Mouse (Mus musculus) erythroblast, embryonic 14.5 days (primary cell): ENCODE data around the gene Dennd4c.

Experiments
- GATA1 ChIP-seq: IDR thresholded peaks from 2 replicates; pipeline ENCODE4 v1.6.1; 2012; ENCODE audit warnings: low read length, inconsistent platforms, mixed read lengths
- TAL1 ChIP-seq: IDR thresholded peaks from 3 replicates; pipeline ENCODE4 v1.6.1; 2012; ENCODE audit warnings: low read length, inconsistent platforms, mixed read lengths

DNA sequence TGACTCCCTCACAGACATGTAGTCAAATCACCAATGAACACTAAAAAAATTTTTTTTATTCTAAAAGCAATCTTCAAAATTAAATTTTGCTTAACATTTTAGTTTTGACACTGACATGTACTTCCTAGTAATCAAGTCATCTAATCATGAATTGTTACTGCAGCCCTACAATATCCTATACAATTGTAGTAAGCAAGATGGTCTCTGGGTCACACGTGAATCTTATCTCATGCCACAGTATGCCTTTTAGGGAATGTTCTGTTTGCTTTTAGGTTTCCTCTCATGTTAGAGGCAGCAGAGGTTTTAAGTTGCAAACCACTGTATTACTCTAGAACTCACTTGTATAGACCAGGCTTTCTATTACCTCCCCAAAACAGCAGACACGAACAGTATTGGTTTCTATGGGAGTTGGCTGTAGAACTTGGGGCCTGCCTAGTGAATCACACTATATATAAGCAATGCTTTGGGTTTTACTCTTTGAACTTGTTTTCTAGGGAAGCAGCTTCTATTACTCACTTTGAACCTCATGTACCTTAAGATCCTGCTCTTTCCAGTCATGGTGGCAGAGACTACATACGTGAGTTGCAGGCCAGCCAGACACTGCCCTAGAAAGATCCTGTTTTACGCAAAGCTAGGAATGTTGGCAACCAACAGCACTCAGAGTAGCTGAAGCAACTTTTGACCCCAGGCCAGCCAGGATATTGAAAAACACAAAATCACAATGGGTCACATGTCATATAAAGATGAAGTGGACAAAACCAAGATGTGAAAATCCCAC is 104.6 kb downstream of the Dennd4c start:
- TF ChIP-seq GATA1 (no peak), TAL1 (no peak)
